Mouse (Mus musculus) gastrocnemius, adult 8-10 months (tissue): ENCODE measurements at regions not wholly inside any gene's neighbourhood (a gene's known extent, or its start where the extent isn't known, plus 50 kb on each side); places are given as distances from the start of the nearest gene placed in this dataset.

Experiments used
- DNase-seq, 2 experiments: peaks; one replicate each; pipeline ENCODE4 v3.0.0; 2022; ENCODE audit warnings: low spot score in 2 of 2

- no peak for DNase-seq
Measured at GRCm38 (mm10) chr6:31317741-31318225, 80.8 kb upstream of the Mkln1 start.

GRCm38 (mm10) chr6:31318506-31318905 lies 80.0 kb upstream of the Mkln1 start:
- DNase-seq: peak; percentile 46 to 51

GRCm38 (mm10) chr6:31319431-31319830 lies 79.1 kb upstream of the Mkln1 start:
- no peak for DNase-seq

GRCm38 (mm10) chr6:31320141-31320830 lies 78.2 kb upstream of the Mkln1 start:
- DNase-seq: no peak

- no peak for DNase-seq
Measured at GRCm38 (mm10) chr6:31321066-31321846, 77.3 kb upstream of the Mkln1 start.

GRCm38 (mm10) chr6:31321902-31322301 lies 76.6 kb upstream of the Mkln1 start:
- peak; percentile 52 to 54 for DNase-seq

- DNase-seq: no peak
Measured at GRCm38 (mm10) chr6:31323228-31324190, 75.0 kb upstream of the Mkln1 start.

GRCm38 (mm10) chr6:31324717-31325116 lies 73.8 kb upstream of the Mkln1 start:
- no peak for DNase-seq

- DNase-seq: no peak
Measured at GRCm38 (mm10) chr6:31325621-31326020, 72.9 kb upstream of the Mkln1 start.

GRCm38 (mm10) chr6:31330327-31330726 lies 68.2 kb upstream of the Mkln1 start:
- no peak for DNase-seq

GRCm38 (mm10) chr6:31330868-31331267 lies 67.7 kb upstream of the Mkln1 start:
- DNase-seq: no peak

- no peak for DNase-seq
Measured at GRCm38 (mm10) chr6:31332254-31332653, 66.3 kb upstream of the Mkln1 start.

GRCm38 (mm10) chr6:31332714-31333113 lies 65.8 kb upstream of the Mkln1 start:
- DNase-seq: no peak

GRCm38 (mm10) chr6:31333228-31333922 lies 65.2 kb upstream of the Mkln1 start:
- DNase-seq: no peak

- DNase-seq: no peak
Measured at GRCm38 (mm10) chr6:31334086-31334485, 64.4 kb upstream of the Mkln1 start.

- no peak for DNase-seq
Measured at GRCm38 (mm10) chr6:31339122-31339947, 59.2 kb upstream of the Mkln1 start.

- DNase-seq: no peak
Measured at GRCm38 (mm10) chr6:31339948-31340250, 58.6 kb upstream of the Mkln1 start.

GRCm38 (mm10) chr6:31345366-31346084 lies 53.0 kb upstream of the Mkln1 start:
- DNase-seq: peak in 1 of 2 experiments; percentile 57

GRCm38 (mm10) chr6:31348333-31348732 lies 50.2 kb upstream of the Mkln1 start:
- no peak for DNase-seq
